Mouse (Mus musculus): ENCODE results near the gene Gm20388.

- TF ChIP-seq POLR2A (IDR thresholded peaks at IDR 0.05; ENCODE audit: extremely low read depth, insufficient read depth, low read length): no peak
- no peak for TF ChIP-seq CTCF (IDR thresholded peaks at IDR 0.05; ENCODE audit: extremely low read depth, insufficient read depth, low read length)
These were observed 1178.4 kb downstream of the Gm20388 start for GRCm38 (mm10) chr8:121088871-121089630.

Data from cortical plate, adult 2 months (tissue).